Mouse (Mus musculus) spleen, adult 2 months (tissue): ENCODE measurements around the gene Vsig10l.

Source experiments
- CTCF ChIP-seq: fragments of 200-500 bp; IDR thresholded peaks from 2 replicates; pipeline ENCODE4 v1.5.1; 2011; ENCODE audit warnings: mild to moderate bottlenecking, inconsistent platforms; ENCODE audit not compliant: insufficient read depth, insufficient read length, insufficient replicate concordance; ENCODE audit errors: extremely low read depth
- POLR2A ChIP-seq: fragments of 200-500 bp; IDR thresholded peaks from 2 replicates; pipeline ENCODE4 v1.6.1; 2011; ENCODE audit warnings: low read depth, low read length, inconsistent platforms

DNA sequence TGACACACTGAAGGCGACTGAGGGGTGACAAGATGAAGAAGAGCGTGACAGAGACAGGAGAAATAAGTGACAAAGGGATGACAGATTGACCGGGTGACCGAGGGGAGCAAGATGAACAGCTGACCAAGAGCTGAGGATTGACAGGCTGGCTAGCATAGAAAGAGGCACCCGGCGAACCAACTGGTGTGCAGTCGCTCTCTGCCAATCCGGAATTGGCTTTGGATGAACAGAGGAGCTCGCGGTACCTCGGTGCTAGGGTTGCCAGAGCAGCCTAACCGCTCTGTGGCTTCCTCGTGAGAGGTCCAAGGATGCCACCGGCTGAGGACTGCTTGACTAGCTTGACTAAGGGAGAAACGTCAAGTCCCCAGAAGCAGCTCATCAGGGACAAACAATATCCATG lies 55.4 kb downstream of the Vsig10l start:
- no peak for TF ChIP-seq POLR2A
- no peak for TF ChIP-seq CTCF
